Mouse (Mus musculus): ENCODE data around the gene Prkar1b.

Prkar1b gene

GRCm38 (mm10) chr5:139101783-139102182, 48.0 kb downstream of the Prkar1b start:
- DNase-seq (ENCODE audit: low spot score): no peak

- no peak for DNase-seq (ENCODE audit: low spot score)
Observed at GRCm38 (mm10) chr5:139098991-139099972, 50.5 kb downstream of the Prkar1b start.

- no peak for DNase-seq (ENCODE audit: low spot score)
Observed at GRCm38 (mm10) chr5:139095297-139096110, 54.3 kb downstream of the Prkar1b start.

GRCm38 (mm10) chr5:139093534-139093933, 56.3 kb downstream of the Prkar1b start:
- no peak for DNase-seq (ENCODE audit: low spot score)

- DNase-seq (ENCODE audit: low spot score): no peak
Observed at GRCm38 (mm10) chr5:139091713-139092112, 58.1 kb downstream of the Prkar1b start.

GRCm38 (mm10) chr5:139090162-139090561, 59.6 kb downstream of the Prkar1b start:
- no peak for DNase-seq (ENCODE audit: low spot score)

GRCm38 (mm10) chr5:139088173-139088572, 61.6 kb downstream of the Prkar1b start:
- DNase-seq (ENCODE audit: low spot score): no peak

GRCm38 (mm10) chr5:139084831-139085519, 64.8 kb downstream of the Prkar1b start:
- peak; percentile 46 for DNase-seq (ENCODE audit: low spot score)

- no peak for DNase-seq (ENCODE audit: low spot score)
Observed at GRCm38 (mm10) chr5:139084302-139084701, 65.5 kb downstream of the Prkar1b start.

GRCm38 (mm10) chr5:139083841-139084240, 66.0 kb downstream of the Prkar1b start:
- DNase-seq (ENCODE audit: low spot score): no peak

GRCm38 (mm10) chr5:139081370-139081769, 68.4 kb downstream of the Prkar1b start:
- DNase-seq (ENCODE audit: low spot score): no peak

- DNase-seq (ENCODE audit: low spot score): no peak
Observed at GRCm38 (mm10) chr5:139078156-139078462, 71.7 kb downstream of the Prkar1b start.

- DNase-seq (ENCODE audit: low spot score): no peak
Observed at GRCm38 (mm10) chr5:139077311-139078155, 72.3 kb downstream of the Prkar1b start.

- no peak for DNase-seq (ENCODE audit: low spot score)
Observed at GRCm38 (mm10) chr5:139076450-139076849, 73.4 kb downstream of the Prkar1b start.

GRCm38 (mm10) chr5:139075791-139076190, 74.0 kb downstream of the Prkar1b start:
- no peak for DNase-seq (ENCODE audit: low spot score)

GRCm38 (mm10) chr5:139075125-139075524, 74.7 kb downstream of the Prkar1b start:
- DNase-seq (ENCODE audit: low spot score): peak; percentile 76

GRCm38 (mm10) chr5:139073977-139074376, 75.8 kb downstream of the Prkar1b start:
- no peak for DNase-seq (ENCODE audit: low spot score)

- no peak for DNase-seq (ENCODE audit: low spot score)
Observed at GRCm38 (mm10) chr5:139072866-139073265, 76.9 kb downstream of the Prkar1b start.

- DNase-seq (ENCODE audit: low spot score): no peak
Observed at GRCm38 (mm10) chr5:139066861-139067614, 82.8 kb downstream of the Prkar1b start.

GRCm38 (mm10) chr5:139064611-139065010, 85.2 kb downstream of the Prkar1b start:
- DNase-seq (ENCODE audit: low spot score): no peak

GRCm38 (mm10) chr5:139061680-139062079, 88.1 kb downstream of the Prkar1b start:
- DNase-seq (ENCODE audit: low spot score): no peak

All from retina, embryonic 14.5 days (tissue).